Mouse (Mus musculus) heart, postnatal 25 days (tissue): ENCODE measurements at regions not wholly inside any gene's neighbourhood (a gene's known extent, or its start where the extent isn't known, plus 50 kb on each side); places are given as distances from the start of the nearest gene placed in this dataset.

Source experiments
- DNase-seq: peaks from one replicate; pipeline ENCODE4 v3.0.0; 2022; ENCODE audit warnings: low spot score
- intact Hi-C: fragments of 180-260 bp; cut with DNase I; formaldehyde crosslinking; loops from one replicate; pipeline ENCODE4 v1.15.1; 2025

GRCm38 (mm10) chr3:149993199-149993598, 1002.8 kb upstream of the Adgrl2 start:
- intact Hi-C loops = no loop called here

GRCm38 (mm10) chr3:149987801-149988200, 997.4 kb upstream of the Adgrl2 start:
- DNase-seq = no peak
- intact Hi-C loops = no loop called here

More at GRCm38 (mm10) chr3:149993199-149993598, 1002.8 kb upstream of the Adgrl2 start:
- DNase-seq = no peak

DNA sequence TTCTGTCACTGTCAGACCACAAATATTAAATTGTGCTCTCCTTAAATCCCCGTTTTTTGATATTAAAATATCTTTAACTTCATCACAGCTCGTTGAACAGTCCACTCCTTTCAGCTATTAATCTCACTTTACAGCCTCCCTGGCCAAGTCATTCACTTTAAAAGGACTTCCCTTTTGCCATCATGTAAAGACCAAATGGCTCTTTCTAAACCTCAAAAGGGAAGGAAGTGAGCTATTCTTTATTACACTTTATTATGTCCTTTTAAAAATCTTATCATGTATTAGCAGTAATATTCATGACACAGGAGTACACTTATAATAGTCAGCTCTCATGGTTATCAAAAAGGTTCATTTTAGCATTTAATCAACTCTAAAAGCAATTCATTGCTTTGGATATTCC, 966.6 kb upstream of the Adgrl2 start:
- intact Hi-C loops = no loop called here
- no peak for DNase-seq

DNA sequence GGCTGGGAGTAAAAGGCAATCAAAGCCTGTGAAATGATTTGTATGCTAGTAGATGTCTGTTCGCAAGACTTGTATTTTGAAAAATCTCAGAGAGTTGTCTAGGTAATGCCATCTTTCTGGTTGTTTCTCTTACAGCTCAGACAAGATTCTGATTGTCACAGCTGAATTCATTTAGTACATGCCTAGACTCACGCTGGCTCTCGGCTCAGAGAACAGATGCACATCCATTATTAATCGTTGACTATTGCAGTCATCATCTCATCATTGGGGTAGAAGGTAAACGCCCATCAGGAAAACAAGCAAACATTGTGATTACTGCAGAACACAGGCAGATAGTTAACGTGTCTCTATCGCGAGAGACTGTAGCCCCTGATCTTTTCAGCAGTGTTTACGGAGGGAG, 945.8 kb upstream of the Adgrl2 start:
- no peak for DNase-seq
- intact Hi-C loops = no loop called here

GRCm38 (mm10) chr3:149934832-149935231, 944.5 kb upstream of the Adgrl2 start:
- no peak for DNase-seq
- intact Hi-C loops = no loop called here

DNA sequence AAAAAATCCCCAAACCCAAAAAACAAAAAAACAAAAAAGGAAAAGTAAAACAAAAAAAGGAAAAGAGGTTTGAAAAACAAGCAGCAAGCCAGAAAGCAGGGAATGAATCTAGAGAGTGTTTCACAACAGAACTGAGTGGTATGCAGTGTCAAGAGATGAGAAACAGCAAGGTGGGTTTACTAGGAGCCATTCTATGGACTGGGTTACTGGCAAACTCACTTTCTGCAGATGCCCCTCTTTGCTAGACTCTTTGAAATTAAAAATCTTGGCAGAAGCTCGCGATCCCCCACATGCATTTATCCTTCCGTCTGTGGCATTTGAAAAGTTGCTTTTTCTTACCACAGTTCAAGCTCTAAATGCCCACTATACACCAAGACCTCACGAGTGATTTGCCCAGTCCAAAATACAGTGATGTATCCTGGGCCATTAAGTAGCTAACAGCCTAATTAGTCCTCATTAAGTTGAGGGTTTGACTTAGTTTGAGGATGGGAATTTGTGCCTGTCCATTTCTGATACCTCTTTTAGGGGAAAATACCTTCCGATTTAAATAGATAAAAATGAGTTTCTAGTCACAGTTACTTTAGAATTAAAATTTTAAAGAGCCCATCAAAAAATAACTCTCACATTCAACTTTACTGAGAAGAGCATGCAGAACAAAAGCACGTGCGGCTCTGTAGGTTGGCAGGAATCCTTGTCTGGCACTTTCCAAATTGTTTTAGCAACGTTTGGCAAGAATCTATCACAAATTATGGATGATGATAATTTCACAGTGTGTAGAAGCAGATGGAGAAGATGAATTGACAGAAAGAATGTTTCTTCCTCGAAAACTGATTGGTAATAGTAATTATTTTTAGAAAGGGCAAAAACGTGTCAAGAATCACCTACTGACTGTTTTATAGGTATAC, 938.4 kb upstream of the Adgrl2 start:
- no peak for DNase-seq
- intact Hi-C loops = no loop called here

DNA sequence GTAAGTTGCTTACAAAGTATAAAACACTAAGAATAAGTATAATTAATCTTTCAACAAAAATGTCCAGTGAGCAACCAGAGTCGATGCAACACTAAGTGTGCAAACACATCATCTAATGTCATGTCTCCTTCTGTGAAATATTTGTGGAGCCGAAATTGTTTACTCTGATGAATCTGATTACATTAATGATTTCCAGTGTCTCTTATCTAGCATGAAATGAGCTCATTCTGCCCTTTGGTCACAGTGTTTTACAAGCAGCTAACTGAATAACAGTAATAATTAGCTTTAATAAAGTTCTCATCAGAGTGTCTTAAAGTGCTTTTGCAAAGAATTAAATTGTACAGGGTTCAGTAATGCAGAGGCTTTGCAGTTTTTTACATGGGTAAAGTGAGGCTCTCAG, 929.9 kb upstream of the Adgrl2 start:
- intact Hi-C loops = no loop called here
- DNase-seq = no peak

DNA sequence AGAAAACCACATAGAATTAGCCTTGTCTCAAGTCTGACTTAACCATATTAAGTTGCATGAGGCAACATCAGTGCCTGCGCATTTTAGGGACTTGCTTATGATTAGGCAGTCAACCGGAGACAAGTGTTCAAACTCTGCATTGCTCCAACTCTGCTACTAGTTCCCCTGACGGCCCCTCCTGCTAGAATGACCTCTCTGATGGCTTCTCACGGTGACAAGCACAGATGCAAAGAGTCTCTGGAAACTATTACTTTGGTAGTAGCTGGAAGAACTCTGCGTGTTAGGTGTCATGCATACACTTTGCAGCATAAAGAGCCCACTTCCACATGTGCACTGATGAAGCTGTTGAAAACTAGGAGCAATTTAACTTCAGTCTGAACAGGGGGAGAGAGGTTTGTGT, 927.8 kb upstream of the Adgrl2 start:
- DNase-seq = no peak
- intact Hi-C loops = no loop called here

DNA sequence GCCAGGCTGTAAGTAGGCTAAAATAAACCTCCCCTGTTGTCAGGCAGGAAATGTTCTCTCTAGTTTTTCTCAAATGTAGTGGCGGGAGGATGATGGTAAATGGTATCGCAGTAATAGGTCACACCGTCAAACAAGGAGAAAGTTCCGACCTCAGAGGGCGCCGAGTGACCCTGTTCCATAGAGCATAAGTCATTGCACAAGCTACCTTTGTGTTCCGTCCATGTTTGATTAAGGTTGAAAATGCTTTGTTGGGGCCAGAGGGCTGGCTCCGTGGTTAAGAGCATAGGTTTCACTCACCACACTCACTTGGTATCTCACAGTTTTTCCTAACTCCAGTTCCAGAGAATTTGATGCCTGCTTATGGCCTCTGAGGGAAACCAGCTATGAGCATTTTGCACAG, 920.4 kb upstream of the Adgrl2 start:
- intact Hi-C loops = no loop called here

GRCm38 (mm10) chr3:149901783-149902182, 911.4 kb upstream of the Adgrl2 start:
- intact Hi-C loops = no loop called here
- no peak for DNase-seq

More for the DNA sequence above, 920.4 kb upstream of the Adgrl2 start:
- DNase-seq = no peak

- intact Hi-C loops = no loop called here
Observed at GRCm38 (mm10) chr3:149876553-149876952, 886.2 kb upstream of the Adgrl2 start.

GRCm38 (mm10) chr3:149865945-149866344, 875.6 kb upstream of the Adgrl2 start:
- intact Hi-C loops = no loop called here
- DNase-seq = no peak

More at GRCm38 (mm10) chr3:149876553-149876952, 886.2 kb upstream of the Adgrl2 start:
- DNase-seq = no peak

- intact Hi-C loops = no loop called here
- DNase-seq = no peak
Observed at GRCm38 (mm10) chr3:149846941-149847539, 856.7 kb upstream of the Adgrl2 start.

DNA sequence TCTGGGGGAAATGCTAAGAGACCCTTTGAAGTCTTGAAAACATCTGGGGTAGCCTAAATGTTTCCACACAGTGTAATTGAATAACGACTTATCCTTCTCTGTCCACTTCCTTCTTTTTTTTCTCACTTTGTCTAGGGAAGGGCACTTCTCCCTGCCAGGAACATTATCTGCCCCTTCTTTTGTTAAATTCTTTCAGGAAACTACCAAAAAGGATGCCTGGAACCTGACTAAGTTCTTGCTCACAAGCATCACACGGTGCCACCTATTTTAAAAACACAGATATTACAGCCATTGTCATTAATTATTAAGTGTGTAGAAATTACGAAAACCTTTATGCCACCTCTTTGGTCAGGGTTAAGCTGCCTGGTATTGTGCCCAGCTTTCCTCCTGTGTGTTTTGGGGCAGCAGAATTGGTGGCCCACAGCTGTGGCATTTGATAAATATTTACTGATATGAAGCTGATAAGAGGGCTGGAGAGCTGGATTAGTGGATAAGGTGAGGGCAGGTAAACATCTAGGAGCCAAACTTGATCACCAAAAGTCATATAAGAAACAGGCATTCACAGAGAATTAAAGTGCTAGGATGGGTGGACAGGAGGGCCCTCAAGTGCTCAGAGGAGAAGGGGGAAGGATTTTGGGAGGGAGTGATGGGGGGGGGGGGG, 855.6 kb upstream of the Adgrl2 start:
- intact Hi-C loops = no loop called here

DNA sequence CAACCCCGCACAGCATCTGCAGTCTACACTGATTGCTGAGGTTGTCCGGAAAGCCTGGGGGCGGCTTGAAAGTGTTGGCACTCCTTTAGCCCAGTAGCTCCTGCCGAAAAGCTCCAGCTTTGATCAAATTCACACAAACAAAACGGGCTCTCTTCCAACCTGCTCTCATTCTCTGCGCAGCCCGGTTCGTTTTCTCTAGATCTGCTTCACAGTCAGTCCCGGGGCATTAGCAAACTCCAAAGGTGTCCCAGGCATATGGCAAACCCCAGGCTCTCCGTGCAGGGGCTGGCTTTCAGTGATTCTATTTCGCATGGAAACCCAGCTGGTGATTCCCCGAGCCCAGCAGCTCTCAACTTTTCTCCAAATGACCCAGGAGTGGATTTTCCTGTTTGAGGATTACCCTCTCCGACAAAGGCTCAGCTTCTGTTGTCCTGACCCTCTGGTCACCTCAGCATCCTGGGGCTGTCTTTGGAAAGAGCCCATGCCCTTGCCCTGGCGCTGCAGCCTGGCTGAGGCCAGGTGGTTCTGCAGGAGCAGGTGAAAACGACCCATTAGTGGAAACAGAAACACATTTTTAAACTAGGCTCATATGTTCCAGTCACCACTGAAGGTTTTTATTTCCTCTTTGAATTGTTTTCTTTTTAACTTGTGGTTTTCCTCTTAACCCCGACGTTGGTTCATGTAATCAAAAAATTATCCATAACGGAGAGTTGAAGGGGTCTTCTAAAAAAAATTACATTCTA, 854.9 kb upstream of the Adgrl2 start:
- no peak for DNase-seq
- intact Hi-C loops = no loop called here

More for the DNA sequence above, 855.6 kb upstream of the Adgrl2 start:
- no peak for DNase-seq

GRCm38 (mm10) chr3:149837921-149838320, 847.6 kb upstream of the Adgrl2 start:
- intact Hi-C loops = no loop called here
- DNase-seq = no peak

GRCm38 (mm10) chr3:149836467-149837233, 846.3 kb upstream of the Adgrl2 start:
- intact Hi-C loops = no loop called here
- DNase-seq = no peak

DNA sequence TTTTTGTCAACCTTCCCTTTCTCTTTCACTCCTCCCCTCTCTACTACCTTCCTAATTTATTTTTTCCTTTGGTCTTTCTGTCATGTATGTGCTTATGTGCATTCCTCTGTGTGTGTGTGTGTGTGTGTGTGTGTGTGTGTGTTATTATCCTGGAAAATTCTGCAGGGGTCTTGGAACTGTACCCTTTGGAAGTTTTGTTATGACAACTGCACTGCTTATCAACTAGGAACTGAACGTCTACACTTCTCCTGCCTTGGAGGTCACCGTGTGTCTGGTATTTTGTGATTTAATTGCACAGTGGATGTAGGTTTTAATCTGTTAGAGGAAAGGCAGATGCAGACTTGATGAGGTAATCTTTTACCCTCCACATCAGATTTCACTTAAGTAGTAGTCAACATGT, 836.8 kb upstream of the Adgrl2 start:
- no peak for DNase-seq
- intact Hi-C loops = no loop called here

GRCm38 (mm10) chr3:149826757-149827156, 836.4 kb upstream of the Adgrl2 start:
- intact Hi-C loops = no loop called here
- no peak for DNase-seq
